Mouse (Mus musculus) midbrain, embryonic 15.5 days (tissue): Measurements from ENCODE around the gene Trf. TPM values are rescaled to one million over a fixed set of nuclear protein-coding genes. Genes with fewer than 3 reads are reported as not detected.
"Not testable (repeated sequence)": the region's sequence is repeated elsewhere in the genome, so short reads cannot be mapped to it uniquely, and the experiment has no call there.

ENCODE experiments used
- ATAC-seq: fragments of 200-750 bp; cut with Nextera tagmentation; replicated peaks from 2 replicates; pipeline ENCODE4 v1.8.0; 2017; ENCODE audit warnings: moderate TSS enrichment
- H3K27ac ChIP-seq: fragments of 300-500 bp; sonication (generic); 2 replicates; pipeline ENCODE4 v1.5.1; 2015; ENCODE audit warnings: mild to moderate bottlenecking, inconsistent platforms
- H3K27me3 ChIP-seq: fragments of 300-500 bp; sonication (generic); replicated peaks from 2 replicates; pipeline ENCODE4 v1.6.1; 2015; ENCODE audit warnings: inconsistent platforms
- H3K36me3 ChIP-seq: fragments of 300-500 bp; sonication (generic); replicated peaks from 2 replicates; pipeline ENCODE4 v1.6.1; 2015; ENCODE audit warnings: inconsistent platforms
- H3K4me1 ChIP-seq: fragments of 300-500 bp; sonication (generic); 2 replicates; pipeline ENCODE4 v1.6.1; 2015; ENCODE audit warnings: inconsistent platforms
- H3K4me2 ChIP-seq: fragments of 300-500 bp; sonication (generic); 2 replicates; pipeline ENCODE4 v1.6.1; 2015; ENCODE audit warnings: inconsistent platforms, mild to moderate bottlenecking, moderate library complexity
- H3K4me3 ChIP-seq: fragments of 300-500 bp; sonication (generic); 2 replicates; pipeline ENCODE4 v1.5.1; 2015; ENCODE audit warnings: mild to moderate bottlenecking, inconsistent platforms
- H3K9ac ChIP-seq: fragments of 300-500 bp; sonication (generic); 2 replicates; pipeline ENCODE4 v1.6.1; 2015; ENCODE audit warnings: mild to moderate bottlenecking, inconsistent platforms
- H3K9me3 ChIP-seq: fragments of 300-500 bp; sonication (generic); 2 replicates; pipeline ENCODE4 v1.6.1; 2016; ENCODE audit warnings: inconsistent platforms
- WGBS: fragments of 180-500 bp; shearing (Covaris S2); methylation state at CpG from one replicate; pipeline ENCODE4 v1.1.7; 2015; ENCODE audit warnings: mixed read lengths; 5-methylcytosine and 5-hydroxymethylcytosine counted together
- polyA plus RNA-seq: library from polyadenylated mRNA; unstranded; fragments of >200 nt; fragmentation: Nextera tagmentation; extraction: Ambion mirVana; gene quantifications from 2 replicates; pipeline ENCODE4 v1.2.1, GENCODE M21; 2015

Gene Trf
- polyA plus RNA-seq, 1 experiment from 2014 or later, result 35.0 TPM

GRCm38 (mm10) chr9:103180303-103180702 lies 49.9 kb downstream of the Trf start:
- Histone ChIP-seq H3K27me3 (no peaks in the 10 kb centered on the region), H3K9me3 (no peaks in the 10 kb centered on the region), H3K4me1 (peaks cover 13% of the 10 kb centered on the region), H3K4me2 (peak overlapping the region; percentile 41; the same call in 1 of the 2 replicates), H3K27ac (peak overlapping the region; percentile 40; the same call in 1 of the 2 replicates), H3K36me3 (no peaks in the 10 kb centered on the region; the same call in 1 of the 2 replicates), H3K9ac (no peak overlapping the region), H3K4me3 (no peak overlapping the region)
- WGBS, result 65% methylated on average over 3 of the region's 3 CpGs
- ATAC-seq, result 0 out of 2 replicates have a peak, but pooled peaks have one; percentile 16

GRCm38 (mm10) chr9:103175692-103176091 lies 54.6 kb downstream of the Trf start:
- no peaks in the 10 kb centered on the region for H3K27me3 ChIP-seq
- H3K36me3 ChIP-seq, result no peaks in the 10 kb centered on the region; the same call in 1 of the 2 replicates
- no peak overlapping the region for H3K4me3 ChIP-seq
- H3K9me3 ChIP-seq, result no peaks in the 10 kb centered on the region
- no peak for ATAC-seq
- WGBS, result 95% methylated on average over 7 of the region's 7 CpGs
- H3K9ac ChIP-seq, result no peak overlapping the region
- H3K27ac ChIP-seq, result no peak overlapping the region
- no peak overlapping the region for H3K4me2 ChIP-seq
- H3K4me1 ChIP-seq, result peaks cover 8% of the 10 kb centered on the region

GRCm38 (mm10) chr9:103174771-103175519 lies 55.3 kb downstream of the Trf start:
- Histone ChIP-seq H3K4me3 (no peak overlapping the region), H3K9ac (no peak overlapping the region), H3K9me3 (no peaks in the 10 kb centered on the region), H3K27ac (no peak overlapping the region), H3K4me2 (no peak overlapping the region), H3K36me3 (no peaks in the 10 kb centered on the region; the same call in 1 of the 2 replicates), H3K27me3 (no peaks in the 10 kb centered on the region), H3K4me1 (peaks cover under 1% of the 10 kb centered on the region; the same call in 1 of the 2 replicates)
- ATAC-seq, result no peak
- WGBS, result 59% methylated on average over 6 of the region's 6 CpGs

- no peaks in the 10 kb centered on the region for H3K4me1 ChIP-seq
- H3K27ac ChIP-seq, result no peak overlapping the region
- H3K4me2 ChIP-seq, result no peak overlapping the region
- H3K4me3 ChIP-seq, result no peak overlapping the region
- no peak overlapping the region for H3K9ac ChIP-seq
- no peaks in the 10 kb centered on the region for H3K27me3 ChIP-seq
- H3K36me3 ChIP-seq, result peaks cover 8% of the 10 kb centered on the region; the same call in 1 of the 2 replicates
- no peak for ATAC-seq
- 75% methylated on average over 7 of the region's 7 CpGs for WGBS
- H3K9me3 ChIP-seq, result no peaks in the 10 kb centered on the region
These were observed 61.5 kb downstream of the Trf start for GRCm38 (mm10) chr9:103168771-103169170.

- H3K27me3 ChIP-seq, result no peaks in the 10 kb centered on the region
- no peak for ATAC-seq
- 82% methylated on average over 6 of the region's 6 CpGs for WGBS
- H3K4me2 ChIP-seq, result no peak overlapping the region
- H3K4me1 ChIP-seq, result no peaks in the 10 kb centered on the region
- no peak overlapping the region for H3K27ac ChIP-seq
- no peaks in the 10 kb centered on the region for H3K9me3 ChIP-seq
- H3K9ac ChIP-seq, result no peak overlapping the region
- peaks cover 13% of the 10 kb centered on the region; the same call in 1 of the 2 replicates for H3K36me3 ChIP-seq
- H3K4me3 ChIP-seq, result no peak overlapping the region
These were observed 62.2 kb downstream of the Trf start for GRCm38 (mm10) chr9:103168046-103168445.

GRCm38 (mm10) chr9:103163806-103164205 lies 66.4 kb downstream of the Trf start:
- no peak for ATAC-seq
- no peak overlapping the region for H3K4me2 ChIP-seq
- 69% methylated on average over 15 of the region's 15 CpGs for WGBS
- no peak overlapping the region for H3K4me3 ChIP-seq
- no peaks in the 10 kb centered on the region for H3K27me3 ChIP-seq
- peaks cover 20% of the 10 kb centered on the region; the same call in 1 of the 2 replicates for H3K36me3 ChIP-seq
- H3K27ac ChIP-seq, result no peak overlapping the region
- no peaks in the 10 kb centered on the region for H3K9me3 ChIP-seq
- H3K4me1 ChIP-seq, result no peaks in the 10 kb centered on the region
- no peak overlapping the region for H3K9ac ChIP-seq

GRCm38 (mm10) chr9:103155158-103155557 lies 75.1 kb downstream of the Trf start:
- not testable (repeated sequence) for H3K27me3 ChIP-seq, H3K36me3 ChIP-seq, H3K4me1 ChIP-seq, H3K9me3 ChIP-seq, H3K9ac ChIP-seq, H3K4me2 ChIP-seq, H3K27ac ChIP-seq, ATAC-seq, H3K4me3 ChIP-seq
- WGBS, result 82% methylated on average over 7 of the region's 7 CpGs

- Histone ChIP-seq H3K4me2 (no peak overlapping the region), H3K27me3 (no peaks in the 10 kb centered on the region), H3K4me1 (peaks cover 9% of the 10 kb centered on the region), H3K27ac (no peak overlapping the region), H3K4me3 (no peak overlapping the region), H3K9ac (no peak overlapping the region), H3K36me3 (no peaks in the 10 kb centered on the region), H3K9me3 (no peaks in the 10 kb centered on the region)
- 88% methylated on average over 2 of the region's 2 CpGs for WGBS
- ATAC-seq, result no peak
These were observed 75.7 kb downstream of the Trf start for GRCm38 (mm10) chr9:103154568-103154967.

Other genes with a start within 250 kb of the Trf start
- 3.0 and 3.5 TPM in 2 replicates for gene Slco2a1, start 241.7 kb downstream of the Trf start, polyA plus RNA-seq
- 107 and 110 TPM in 2 replicates for gene Rab6b, start 118.7 kb downstream of the Trf start, polyA plus RNA-seq
- 59.3 and 59.8 TPM in 2 replicates for gene Srprb, start 28.3 kb downstream of the Trf start, polyA plus RNA-seq
- 0.37 TPM in 1 of 2 replicates, not detected in the other for gene Gm20425, start 137 bp downstream of the Trf start, polyA plus RNA-seq
- gene 1300017J02Rik, start 74.6 kb upstream of the Trf start, polyA plus RNA-seq, result 0.55 and 1.8 TPM in 2 replicates
- 17.8 and 18.9 TPM in 2 replicates for gene Topbp1, start 74.8 kb upstream of the Trf start, polyA plus RNA-seq
- 79.1 and 83.7 TPM in 2 replicates for gene Cdv3, start 135.4 kb upstream of the Trf start, polyA plus RNA-seq
- gene Bfsp2, start 250.0 kb upstream of the Trf start, polyA plus RNA-seq, result 1.9 and 2.3 TPM in 2 replicates